Mouse (Mus musculus): Measurements from ENCODE around the gene Gps2. TPM values are rescaled to one million over a fixed set of nuclear protein-coding genes. Genes with fewer than 3 reads are reported as not detected.

Gene Gps2
- polyA plus RNA-seq (2012; rRNA removed), result 104 and 112 TPM in 2 replicates

GRCm38 (mm10) chr11:69913554-69914371, at the start of gene Gps2:
TSS of gene Gps2 (plus strand) at chr11:69913888.
- TF ChIP-seq CTCF (IDR thresholded peaks at IDR 0.05; ENCODE audit: insufficient read depth, low read length) (no peak), POLR2A (IDR thresholded peaks at IDR 0.05; ENCODE audit: borderline replicate concordance, extremely low read depth, low read depth, low read length) (peak; percentile 50; the same call in 1 of the 2 replicates)
- 1% methylated on average over 61 of the region's 61 CpGs for WGBS
- peaks cover 18% of the 10 kb centered on the region for H3K4me1 ChIP-seq (ENCODE audit: control insufficient read depth, insufficient read depth, low read length)
- H3K4me3 ChIP-seq (replicated peaks; ENCODE audit: extremely low read depth, low read depth, low read length), result peak within 1 kb of the TSS; percentile 88
- DNase-seq, result peak; percentile 92

GRCm38 (mm10) chr11:69864138-69864860, 49.4 kb upstream of the Gps2 start:
- Histone ChIP-seq H3K4me1 (ENCODE audit: control insufficient read depth, insufficient read depth, low read length) (no peaks in the 10 kb centered on the region; the same call in 1 of the 2 replicates), H3K4me3 (replicated peaks; ENCODE audit: extremely low read depth, low read depth, low read length) (no peak overlapping the region)
- TF ChIP-seq CTCF (IDR thresholded peaks at IDR 0.05; ENCODE audit: insufficient read depth, low read length) (no peak), POLR2A (IDR thresholded peaks at IDR 0.05; ENCODE audit: borderline replicate concordance, extremely low read depth, low read depth, low read length) (no peak)
- DNase-seq, result no peak
- 48% methylated on average over 8 of the region's 8 CpGs for WGBS

GRCm38 (mm10) chr11:69865561-69865960, 48.1 kb upstream of the Gps2 start:
- Histone ChIP-seq H3K4me3 (replicated peaks; ENCODE audit: extremely low read depth, low read depth, low read length) (no peak overlapping the region), H3K4me1 (ENCODE audit: control insufficient read depth, insufficient read depth, low read length) (no peaks in the 10 kb centered on the region; the same call in 1 of the 2 replicates)
- DNase-seq, result no peak
- TF ChIP-seq CTCF (IDR thresholded peaks at IDR 0.05; ENCODE audit: insufficient read depth, low read length), result no peak
- TF ChIP-seq POLR2A (IDR thresholded peaks at IDR 0.05; ENCODE audit: borderline replicate concordance, extremely low read depth, low read depth, low read length), result no peak; the same call in 1 of the 2 replicates
- WGBS, result 63% methylated on average over 9 of the region's 9 CpGs

- no peak overlapping the region for H3K4me3 ChIP-seq (replicated peaks; ENCODE audit: extremely low read depth, low read depth, low read length)
- no peaks in the 10 kb centered on the region; the same call in 1 of the 2 replicates for H3K4me1 ChIP-seq (ENCODE audit: control insufficient read depth, insufficient read depth, low read length)
- WGBS, result 47% methylated on average over 9 of the region's 9 CpGs
- TF ChIP-seq CTCF (IDR thresholded peaks at IDR 0.05; ENCODE audit: insufficient read depth, low read length) (no peak), POLR2A (IDR thresholded peaks at IDR 0.05; ENCODE audit: borderline replicate concordance, extremely low read depth, low read depth, low read length) (no peak)
- no peak for DNase-seq
Observed at GRCm38 (mm10) chr11:69867335-69867734, 46.4 kb upstream of the Gps2 start.

DNA sequence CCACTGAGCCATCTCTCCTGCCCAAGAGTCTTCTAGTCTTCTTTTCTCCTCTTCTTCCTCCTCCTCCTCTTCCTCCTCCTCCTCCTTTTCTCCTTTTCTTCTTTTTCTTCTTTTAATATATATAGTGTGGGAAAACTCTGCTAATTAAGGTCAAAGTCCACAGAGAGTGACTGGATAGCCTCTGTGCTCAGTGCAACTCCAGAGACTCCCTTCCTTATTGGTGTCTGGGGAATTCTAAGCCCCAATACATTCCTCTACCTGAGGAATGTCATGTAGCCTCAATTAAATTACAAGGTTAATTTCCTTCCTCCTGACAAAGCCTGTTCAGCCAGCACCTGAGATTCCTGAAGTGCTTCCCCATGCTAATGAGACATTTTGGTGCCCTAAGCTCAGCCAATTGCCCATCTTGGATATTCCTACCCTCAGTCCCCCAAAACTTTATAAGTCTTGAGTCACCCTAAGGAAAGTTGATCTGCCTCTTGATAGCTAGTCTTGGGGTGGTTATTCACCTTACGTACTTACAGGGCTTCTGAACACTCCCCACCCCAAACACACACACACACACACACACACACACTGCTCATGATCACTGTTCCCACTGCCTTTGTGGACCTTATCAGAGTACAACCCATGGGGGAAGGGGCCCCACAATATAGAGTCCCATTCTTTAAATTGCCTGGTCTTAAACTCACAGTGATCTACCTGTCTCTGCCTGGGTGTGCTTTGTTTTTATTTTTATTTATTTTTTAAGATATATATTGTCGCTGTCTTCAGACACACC, 43.2 kb upstream of the Gps2 start:
- WGBS, result 89% methylated on average over 2 of the region's 2 CpGs
- no peak for TF ChIP-seq POLR2A (IDR thresholded peaks at IDR 0.05; ENCODE audit: borderline replicate concordance, extremely low read depth, low read depth, low read length)
- no peak for TF ChIP-seq CTCF (IDR thresholded peaks at IDR 0.05; ENCODE audit: insufficient read depth, low read length)
- DNase-seq, result no peak
- no peak overlapping the region for H3K4me3 ChIP-seq (replicated peaks; ENCODE audit: extremely low read depth, low read depth, low read length)
- no peaks in the 10 kb centered on the region for H3K4me1 ChIP-seq (ENCODE audit: control insufficient read depth, insufficient read depth, low read length)

GRCm38 (mm10) chr11:69871822-69872221, 41.9 kb upstream of the Gps2 start:
- TF ChIP-seq POLR2A (IDR thresholded peaks at IDR 0.05; ENCODE audit: borderline replicate concordance, extremely low read depth, low read depth, low read length) (no peak), CTCF (IDR thresholded peaks at IDR 0.05; ENCODE audit: insufficient read depth, low read length) (no peak)

DNA sequence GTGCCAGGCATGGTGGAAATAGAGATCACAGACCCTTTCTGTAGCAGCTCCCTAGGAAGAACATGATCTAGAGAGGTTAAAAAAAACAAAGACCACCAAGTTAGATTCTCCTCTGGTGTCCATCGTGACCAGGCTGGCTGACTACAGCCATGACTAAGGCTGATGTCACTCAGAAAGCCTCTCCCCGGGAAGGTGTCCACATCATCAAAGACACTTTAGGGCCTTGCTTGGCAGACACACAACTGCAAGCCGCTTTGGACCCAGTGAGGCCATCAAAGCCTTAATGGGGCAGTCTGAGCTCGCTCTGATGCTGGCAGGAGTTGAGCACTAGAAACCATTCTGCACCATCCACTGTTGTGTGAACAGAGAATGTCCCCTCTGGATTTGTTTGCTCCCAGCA, 41.2 kb upstream of the Gps2 start:
- no peak for DNase-seq
- Histone ChIP-seq H3K4me1 (ENCODE audit: control insufficient read depth, insufficient read depth, low read length) (peaks cover 4% of the 10 kb centered on the region), H3K4me3 (replicated peaks; ENCODE audit: extremely low read depth, low read depth, low read length) (no peak overlapping the region)
- no peak for TF ChIP-seq POLR2A (IDR thresholded peaks at IDR 0.05; ENCODE audit: borderline replicate concordance, extremely low read depth, low read depth, low read length)
- no peak for TF ChIP-seq CTCF (IDR thresholded peaks at IDR 0.05; ENCODE audit: insufficient read depth, low read length)
- WGBS, result 70% methylated on average over 4 of the region's 4 CpGs

More at GRCm38 (mm10) chr11:69871822-69872221, 41.9 kb upstream of the Gps2 start:
- 89% methylated on average over 7 of the region's 7 CpGs for WGBS
- Histone ChIP-seq H3K4me3 (replicated peaks; ENCODE audit: extremely low read depth, low read depth, low read length) (no peak overlapping the region), H3K4me1 (ENCODE audit: control insufficient read depth, insufficient read depth, low read length) (peaks cover 4% of the 10 kb centered on the region)
- no peak for DNase-seq

DNA sequence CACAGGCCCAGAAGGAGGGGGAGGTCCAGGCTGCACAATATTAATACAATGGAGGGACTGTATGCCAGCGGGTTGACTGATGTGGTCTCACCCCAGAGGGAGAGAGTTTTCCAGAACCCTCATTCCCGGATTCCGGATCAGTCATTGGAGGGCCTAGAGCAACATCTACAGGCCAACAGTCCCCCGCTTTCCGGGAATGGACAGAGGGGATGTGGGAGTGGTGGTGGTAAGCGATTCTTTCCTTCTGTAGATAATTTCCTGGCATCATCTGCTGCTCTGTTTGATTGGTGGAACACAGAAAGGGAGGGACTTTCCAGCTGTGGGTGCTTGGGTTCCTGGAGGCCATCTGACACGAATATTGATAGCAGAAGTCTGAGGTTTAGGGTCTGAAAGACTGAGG, 37.5 kb upstream of the Gps2 start:
- TF ChIP-seq CTCF (IDR thresholded peaks at IDR 0.05; ENCODE audit: insufficient read depth, low read length), result 0 out of 2 replicates have a peak, but pooled peaks have one; percentile 18
- peak; percentile 54; the same call in 1 of the 2 replicates for TF ChIP-seq POLR2A (IDR thresholded peaks at IDR 0.05; ENCODE audit: borderline replicate concordance, extremely low read depth, low read depth, low read length)
- H3K4me3 ChIP-seq (replicated peaks; ENCODE audit: extremely low read depth, low read depth, low read length), result no peak overlapping the region
- H3K4me1 ChIP-seq (ENCODE audit: control insufficient read depth, insufficient read depth, low read length), result peaks cover 11% of the 10 kb centered on the region
- WGBS, result 11% methylated on average over 7 of the region's 7 CpGs
- DNase-seq, result peak; percentile 45

GRCm38 (mm10) chr11:69876867-69877266, 36.8 kb upstream of the Gps2 start:
- H3K4me3 ChIP-seq (replicated peaks; ENCODE audit: extremely low read depth, low read depth, low read length), result peak overlapping the region; percentile 11
- peaks cover 14% of the 10 kb centered on the region for H3K4me1 ChIP-seq (ENCODE audit: control insufficient read depth, insufficient read depth, low read length)
- TF ChIP-seq CTCF (IDR thresholded peaks at IDR 0.05; ENCODE audit: insufficient read depth, low read length), result peak; percentile 77
- TF ChIP-seq POLR2A (IDR thresholded peaks at IDR 0.05; ENCODE audit: borderline replicate concordance, extremely low read depth, low read depth, low read length), result peak; percentile 49; the same call in 1 of the 2 replicates
- 3% methylated on average over 12 of the region's 12 CpGs for WGBS
- DNase-seq, result peak; percentile 87

All from lung, adult 2 months (tissue).